Mouse (Mus musculus): ENCODE measurements at regions not wholly inside any gene's neighbourhood (a gene's known extent, or its start where the extent isn't known, plus 50 kb on each side); places are given as distances from the start of the nearest gene placed in this dataset.

- Histone ChIP-seq H3K4me3 (replicated peaks) (no peak overlapping the region), H3K9me3 (no peaks in the 10 kb centered on the region)
- WGBS: 70% methylated on average over 3 of the region's 3 CpGs
Measured at GRCm38 (mm10) chr13:115308586-115308985, 206.8 kb upstream of the Itga1 start.

GRCm38 (mm10) chr13:115287371-115287770 is 185.6 kb upstream of the Itga1 start:
- Histone ChIP-seq H3K9me3 (no peaks in the 10 kb centered on the region), H3K4me3 (replicated peaks) (no peak overlapping the region), H3K36me3 (no peaks in the 10 kb centered on the region), H3K4me2 (no peak overlapping the region), H3K4me1 (no peaks in the 10 kb centered on the region), H3K27ac (no peak overlapping the region), H3K27me3 (replicated peaks) (no peaks in the 10 kb centered on the region), H3K9ac (no peak overlapping the region)
- 24% methylated on average over 3 of the region's 3 CpGs for WGBS
- no peak for ATAC-seq (ENCODE audit: insufficient read depth, low FRiP score, low read depth)

More at GRCm38 (mm10) chr13:115308586-115308985, 206.8 kb upstream of the Itga1 start:
- Histone ChIP-seq H3K27ac (no peak overlapping the region), H3K4me1 (no peaks in the 10 kb centered on the region), H3K27me3 (replicated peaks) (no peaks in the 10 kb centered on the region), H3K9ac (no peak overlapping the region), H3K36me3 (no peaks in the 10 kb centered on the region), H3K4me2 (no peak overlapping the region)
- ATAC-seq (ENCODE audit: insufficient read depth, low FRiP score, low read depth): no peak

GRCm38 (mm10) chr13:115266164-115266563 is 164.4 kb upstream of the Itga1 start:
- Histone ChIP-seq H3K27ac (no peak overlapping the region), H3K36me3 (no peaks in the 10 kb centered on the region), H3K4me2 (no peak overlapping the region), H3K27me3 (replicated peaks) (no peaks in the 10 kb centered on the region), H3K4me3 (replicated peaks) (no peak overlapping the region), H3K4me1 (no peaks in the 10 kb centered on the region), H3K9me3 (no peaks in the 10 kb centered on the region), H3K9ac (no peak overlapping the region)
- 47% methylated on average over 6 of the region's 6 CpGs for WGBS
- no peak for ATAC-seq (ENCODE audit: insufficient read depth, low FRiP score, low read depth)

GRCm38 (mm10) chr13:115257345-115257744 is 155.6 kb upstream of the Itga1 start:
- H3K36me3 ChIP-seq: no peaks in the 10 kb centered on the region
- no peak overlapping the region for H3K4me2 ChIP-seq
- H3K27ac ChIP-seq: no peak overlapping the region
- WGBS: 85% methylated on average over 2 of the region's 2 CpGs
- no peaks in the 10 kb centered on the region for H3K4me1 ChIP-seq
- no peak overlapping the region for H3K9ac ChIP-seq
- no peak overlapping the region for H3K4me3 ChIP-seq (replicated peaks)
- no peaks in the 10 kb centered on the region for H3K27me3 ChIP-seq (replicated peaks)
- no peaks in the 10 kb centered on the region for H3K9me3 ChIP-seq
- ATAC-seq (ENCODE audit: insufficient read depth, low FRiP score, low read depth): no peak

GRCm38 (mm10) chr13:115252541-115252940 is 150.8 kb upstream of the Itga1 start:
- ATAC-seq (ENCODE audit: insufficient read depth, low FRiP score, low read depth): no peak
- no peaks in the 10 kb centered on the region for H3K9me3 ChIP-seq
- H3K4me3 ChIP-seq (replicated peaks): no peak overlapping the region
- 40% methylated on average over 3 of the region's 3 CpGs for WGBS
- H3K27ac ChIP-seq: no peak overlapping the region
- H3K4me2 ChIP-seq: no peak overlapping the region
- no peaks in the 10 kb centered on the region for H3K4me1 ChIP-seq
- no peaks in the 10 kb centered on the region for H3K36me3 ChIP-seq
- no peak overlapping the region for H3K9ac ChIP-seq
- no peaks in the 10 kb centered on the region for H3K27me3 ChIP-seq (replicated peaks)

- Histone ChIP-seq H3K27ac (no peak overlapping the region), H3K9ac (no peak overlapping the region), H3K27me3 (replicated peaks) (no peaks in the 10 kb centered on the region), H3K4me1 (no peaks in the 10 kb centered on the region), H3K36me3 (no peaks in the 10 kb centered on the region), H3K4me3 (replicated peaks) (no peak overlapping the region), H3K4me2 (no peak overlapping the region), H3K9me3 (no peaks in the 10 kb centered on the region)
- WGBS: 76% methylated on average over 4 of the region's 4 CpGs
- ATAC-seq (ENCODE audit: insufficient read depth, low FRiP score, low read depth): no peak
Measured at GRCm38 (mm10) chr13:115231981-115232380, 130.2 kb upstream of the Itga1 start.

- WGBS: 26% methylated on average over 13 of the region's 13 CpGs
- Histone ChIP-seq H3K9ac (no peak overlapping the region), H3K4me2 (no peak overlapping the region), H3K36me3 (no peaks in the 10 kb centered on the region), H3K27me3 (replicated peaks) (no peaks in the 10 kb centered on the region), H3K9me3 (no peaks in the 10 kb centered on the region), H3K4me3 (replicated peaks) (no peak overlapping the region), H3K4me1 (no peaks in the 10 kb centered on the region), H3K27ac (no peak overlapping the region)
- ATAC-seq (ENCODE audit: insufficient read depth, low FRiP score, low read depth): no peak
Measured at GRCm38 (mm10) chr13:115230494-115230893, 128.7 kb upstream of the Itga1 start.

- ATAC-seq (ENCODE audit: insufficient read depth, low FRiP score, low read depth): no peak
- Histone ChIP-seq H3K9me3 (no peaks in the 10 kb centered on the region), H3K4me2 (no peak overlapping the region), H3K36me3 (no peaks in the 10 kb centered on the region), H3K4me1 (no peaks in the 10 kb centered on the region), H3K27me3 (replicated peaks) (no peaks in the 10 kb centered on the region), H3K27ac (no peak overlapping the region), H3K4me3 (replicated peaks) (no peak overlapping the region), H3K9ac (no peak overlapping the region)
- 79% methylated on average over 6 of the region's 6 CpGs for WGBS
Measured at GRCm38 (mm10) chr13:115226824-115227223, 125.1 kb upstream of the Itga1 start.

- Histone ChIP-seq H3K9me3 (no peaks in the 10 kb centered on the region), H3K4me2 (no peak overlapping the region), H3K4me3 (replicated peaks) (no peak overlapping the region), H3K27ac (no peak overlapping the region), H3K27me3 (replicated peaks) (no peaks in the 10 kb centered on the region), H3K9ac (no peak overlapping the region), H3K36me3 (no peaks in the 10 kb centered on the region), H3K4me1 (no peaks in the 10 kb centered on the region)
- 33% methylated on average over 2 of the region's 2 CpGs for WGBS
- ATAC-seq (ENCODE audit: insufficient read depth, low FRiP score, low read depth): no peak
Measured at GRCm38 (mm10) chr13:115219701-115220100, 117.9 kb upstream of the Itga1 start.

GRCm38 (mm10) chr13:115211285-115211684 is 109.5 kb upstream of the Itga1 start:
- ATAC-seq (ENCODE audit: insufficient read depth, low FRiP score, low read depth): no peak
- WGBS: 78% methylated on average over 3 of the region's 3 CpGs
- no peaks in the 10 kb centered on the region for H3K27me3 ChIP-seq (replicated peaks)

GRCm38 (mm10) chr13:115210643-115211208 is 109.0 kb upstream of the Itga1 start:
- Histone ChIP-seq H3K9me3 (no peaks in the 10 kb centered on the region), H3K4me3 (replicated peaks) (no peak overlapping the region), H3K27ac (no peak overlapping the region), H3K27me3 (replicated peaks) (no peaks in the 10 kb centered on the region), H3K4me1 (no peaks in the 10 kb centered on the region), H3K4me2 (no peak overlapping the region), H3K9ac (no peak overlapping the region), H3K36me3 (no peaks in the 10 kb centered on the region)
- 62% methylated on average over 10 of the region's 10 CpGs for WGBS
- ATAC-seq (ENCODE audit: insufficient read depth, low FRiP score, low read depth): no peak

More at GRCm38 (mm10) chr13:115211285-115211684, 109.5 kb upstream of the Itga1 start:
- Histone ChIP-seq H3K4me3 (replicated peaks) (no peak overlapping the region), H3K27ac (no peak overlapping the region), H3K4me1 (no peaks in the 10 kb centered on the region), H3K9ac (no peak overlapping the region), H3K4me2 (no peak overlapping the region), H3K36me3 (no peaks in the 10 kb centered on the region), H3K9me3 (no peaks in the 10 kb centered on the region)

GRCm38 (mm10) chr13:115209402-115210192 is 107.8 kb upstream of the Itga1 start:
- H3K27ac ChIP-seq: no peak overlapping the region
- H3K4me1 ChIP-seq: no peaks in the 10 kb centered on the region
- no peaks in the 10 kb centered on the region for H3K9me3 ChIP-seq
- H3K9ac ChIP-seq: no peak overlapping the region
- H3K4me3 ChIP-seq (replicated peaks): no peak overlapping the region
- no peaks in the 10 kb centered on the region for H3K36me3 ChIP-seq
- ATAC-seq (ENCODE audit: insufficient read depth, low FRiP score, low read depth): no peak
- no peak overlapping the region for H3K4me2 ChIP-seq
- 86% methylated on average over 3 of the region's 3 CpGs for WGBS
- no peaks in the 10 kb centered on the region for H3K27me3 ChIP-seq (replicated peaks)
